Mouse (Mus musculus) bone marrow macrophage, adult 2 months (primary cell): Measurements from ENCODE around the gene Gm28308. TPM values are rescaled to one million over a fixed set of nuclear protein-coding genes. Genes with fewer than 3 reads are reported as not detected.
A peak's percentile ranks its signal among the peaks of the same experiment; 100 is the strongest.

Source experiments
- H3K27ac ChIP-seq: 2 replicates; pipeline ENCODE4 v1.5.1; 2012; ENCODE audit warnings: low read depth, low read length; ENCODE audit not compliant: insufficient read depth
- H3K4me1 ChIP-seq: 2 replicates; pipeline ENCODE4 v1.6.1; 2012; ENCODE audit warnings: low read length; ENCODE audit not compliant: control insufficient read depth, insufficient read depth
- H3K4me3 ChIP-seq: 2 replicates; pipeline ENCODE4 v1.5.1; 2012; ENCODE audit warnings: mild to moderate bottlenecking, low read length, moderate library complexity; ENCODE audit not compliant: insufficient read depth
- CTCF ChIP-seq: IDR thresholded peaks from 2 replicates; pipeline ENCODE4 v1.5.1; 2012; ENCODE audit warnings: low read depth, mild to moderate bottlenecking, low read length, moderate library complexity
- POLR2A ChIP-seq: IDR thresholded peaks from 2 replicates; pipeline ENCODE4 v1.6.1; 2012; ENCODE audit warnings: mild to moderate bottlenecking, low read depth, low read length, borderline replicate concordance
- polyA plus RNA-seq: library from polyadenylated mRNA; stranded (reverse); fragments of >200 nt; gene quantifications from 2 replicates; pipeline ENCODE4 v1.2.4, GENCODE M21; 2012; ENCODE audit not compliant: missing spikeins, insufficient read depth, insufficient read length

Gm28308 gene
- polyA plus RNA-seq, 1 experiment = not detected

- TF ChIP-seq POLR2A = no peak
- TF ChIP-seq CTCF = no peak
- H3K4me1 ChIP-seq = no peaks in the 10 kb centered on the region
- H3K4me3 ChIP-seq = peak overlapping the region; percentile 5; the same call in 1 of the 2 replicates
- no peak overlapping the region for H3K27ac ChIP-seq
These were observed 12.8 kb upstream of the Gm28308 start for GRCm38 (mm10) chr6:52225612-52226568.

- Histone ChIP-seq H3K27ac (no peak overlapping the region), H3K4me3 (no peak overlapping the region), H3K4me1 (no peaks in the 10 kb centered on the region)
- no peak for TF ChIP-seq CTCF
These were observed 11.9 kb upstream of the Gm28308 start for GRCm38 (mm10) chr6:52224895-52225611.

- H3K4me3 ChIP-seq = no peak overlapping the region
- TF ChIP-seq CTCF (no peak), POLR2A (no peak)
- no peak overlapping the region for H3K27ac ChIP-seq
- H3K4me1 ChIP-seq = no peaks in the 10 kb centered on the region
These were observed 11.0 kb upstream of the Gm28308 start for GRCm38 (mm10) chr6:52223939-52224760.

GRCm38 (mm10) chr6:52222729-52223128, 9.6 kb upstream of the Gm28308 start:
- TF ChIP-seq POLR2A (no peak), CTCF (no peak)
- H3K27ac ChIP-seq = no peak overlapping the region
- no peak overlapping the region for H3K4me3 ChIP-seq
- H3K4me1 ChIP-seq = no peaks in the 10 kb centered on the region

GRCm38 (mm10) chr6:52221993-52222685, 9.0 kb upstream of the Gm28308 start:
- TF ChIP-seq POLR2A (no peak), CTCF (no peak)
- Histone ChIP-seq H3K4me1 (no peaks in the 10 kb centered on the region), H3K27ac (no peak overlapping the region), H3K4me3 (peak overlapping the region; percentile 30)

GRCm38 (mm10) chr6:52221337-52221992, 8.3 kb upstream of the Gm28308 start, which contains the start of gene Hoxa7:
Gene Hoxa7 (minus strand): TSS chr6:52221854.
- Histone ChIP-seq H3K4me1 (no peaks in the 10 kb centered on the region), H3K4me3 (peak within 1 kb of the TSS; percentile 51), H3K27ac (no peak within 1 kb of the TSS)
- TF ChIP-seq CTCF = peak; percentile 65
- TF ChIP-seq POLR2A = no peak

- no peak overlapping the region for H3K27ac ChIP-seq
- H3K4me3 ChIP-seq = peak overlapping the region; percentile 51
- no peaks in the 10 kb centered on the region for H3K4me1 ChIP-seq
- TF ChIP-seq POLR2A = no peak
- no peak for TF ChIP-seq CTCF
These were observed 7.7 kb upstream of the Gm28308 start for GRCm38 (mm10) chr6:52220865-52221310.

- Histone ChIP-seq H3K27ac (no peak overlapping the region), H3K4me1 (no peaks in the 10 kb centered on the region), H3K4me3 (no peak overlapping the region)
- no peak for TF ChIP-seq POLR2A
- no peak for TF ChIP-seq CTCF
These were observed 7.1 kb upstream of the Gm28308 start for GRCm38 (mm10) chr6:52220003-52220864.
